Mouse (Mus musculus): Measurements from ENCODE around the gene Gltp. TPM values are rescaled to one million over a fixed set of nuclear protein-coding genes. Genes with fewer than 3 reads are reported as not detected.

The Gltp gene
- polyA plus RNA-seq, 1 experiment = not detected

DNA sequence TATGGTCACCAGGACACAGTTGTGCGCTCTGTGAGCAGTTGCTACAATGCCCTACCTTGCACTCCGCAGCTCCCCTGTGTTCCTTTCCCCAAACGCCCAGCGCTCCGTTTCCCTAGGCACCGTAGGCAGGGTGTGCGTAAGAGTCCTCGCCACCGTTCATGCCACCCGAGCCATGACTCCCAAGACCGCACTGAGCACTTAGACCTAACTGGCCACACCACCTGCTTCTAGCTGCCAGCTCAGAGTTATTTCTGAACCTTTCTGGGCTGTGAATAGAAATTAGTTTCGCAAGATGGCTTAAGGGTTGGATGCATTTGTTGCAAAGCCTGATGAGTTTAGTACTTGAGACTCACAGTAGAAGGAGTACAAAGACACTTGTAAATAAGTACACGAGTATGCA, 32.1 kb upstream of the Gltp start:
- no peak for TF ChIP-seq CTCF (IDR thresholded peaks at IDR 0.05; ENCODE audit: insufficient read depth, low read depth, low read length)
- TF ChIP-seq POLR2A (IDR thresholded peaks at IDR 0.05; ENCODE audit: insufficient read depth, low read depth, low read length) = no peak
- Histone ChIP-seq H3K4me3 (ENCODE audit: insufficient read depth, low read depth, low read length) (no peak overlapping the region), H3K4me1 (ENCODE audit: control insufficient read depth, insufficient read depth, low read length) (0 out of 2 replicates have a peak, but pooled peaks cover 3% of the 10 kb centered on the region), H3K27ac (ENCODE audit: insufficient read depth, low read depth, low read length) (no peak overlapping the region)
- WGBS = 82% methylated on average over 13 of the region's 13 CpGs

DNA sequence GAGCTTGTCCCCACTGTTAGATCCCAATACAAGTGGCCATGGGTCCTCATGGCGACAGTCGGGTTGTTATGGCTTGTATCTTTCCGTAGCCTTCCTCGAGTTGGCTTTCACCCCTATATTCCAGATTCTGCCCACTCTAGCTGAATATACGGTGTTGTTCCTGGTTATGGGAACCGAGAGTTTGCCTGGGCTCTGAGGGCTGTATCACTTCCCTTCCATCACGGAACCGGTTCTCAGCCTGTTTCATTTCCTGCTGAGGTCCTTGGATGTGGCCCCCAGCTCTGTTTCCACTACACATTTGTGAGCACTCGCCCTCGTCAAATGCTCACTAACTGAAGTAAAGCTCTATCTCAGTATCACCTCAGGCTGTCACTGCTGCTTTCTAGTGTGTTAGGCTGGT, 31.2 kb upstream of the Gltp start:
- no peak for TF ChIP-seq CTCF (IDR thresholded peaks at IDR 0.05; ENCODE audit: insufficient read depth, low read depth, low read length)
- TF ChIP-seq POLR2A (IDR thresholded peaks at IDR 0.05; ENCODE audit: insufficient read depth, low read depth, low read length) = no peak
- no peak overlapping the region for H3K4me3 ChIP-seq (ENCODE audit: insufficient read depth, low read depth, low read length)
- no peak overlapping the region for H3K27ac ChIP-seq (ENCODE audit: insufficient read depth, low read depth, low read length)
- 91% methylated on average over 10 of the region's 10 CpGs for WGBS
- 0 out of 2 replicates have a peak, but pooled peaks cover 3% of the 10 kb centered on the region for H3K4me1 ChIP-seq (ENCODE audit: control insufficient read depth, insufficient read depth, low read length)

DNA sequence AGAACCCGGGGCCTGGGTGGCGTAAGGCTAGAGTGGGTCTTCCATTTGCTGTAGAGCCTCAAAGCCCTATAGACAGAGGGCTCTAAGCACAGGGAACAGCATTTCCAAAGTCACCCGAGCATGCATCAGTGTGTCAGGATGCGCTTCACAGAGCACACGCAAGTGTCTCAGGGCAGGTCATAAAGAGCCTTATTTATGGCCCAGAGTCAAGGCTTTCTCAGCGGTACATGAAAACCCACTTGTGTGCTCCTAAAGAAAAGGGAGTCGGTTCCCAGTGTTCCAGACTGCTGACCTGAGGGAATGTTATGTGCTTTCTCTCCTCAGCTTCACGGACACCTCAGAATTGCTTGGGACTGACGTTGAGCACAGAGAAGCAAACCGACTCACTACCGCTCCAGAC, 30.0 kb upstream of the Gltp start:
- H3K4me3 ChIP-seq (ENCODE audit: insufficient read depth, low read depth, low read length) = no peak overlapping the region
- 87% methylated on average over 11 of the region's 11 CpGs for WGBS
- 0 out of 2 replicates have a peak, but pooled peaks cover 3% of the 10 kb centered on the region for H3K4me1 ChIP-seq (ENCODE audit: control insufficient read depth, insufficient read depth, low read length)
- no peak overlapping the region for H3K27ac ChIP-seq (ENCODE audit: insufficient read depth, low read depth, low read length)
- TF ChIP-seq POLR2A (IDR thresholded peaks at IDR 0.05; ENCODE audit: insufficient read depth, low read depth, low read length) (no peak), CTCF (IDR thresholded peaks at IDR 0.05; ENCODE audit: insufficient read depth, low read depth, low read length) (no peak)

DNA sequence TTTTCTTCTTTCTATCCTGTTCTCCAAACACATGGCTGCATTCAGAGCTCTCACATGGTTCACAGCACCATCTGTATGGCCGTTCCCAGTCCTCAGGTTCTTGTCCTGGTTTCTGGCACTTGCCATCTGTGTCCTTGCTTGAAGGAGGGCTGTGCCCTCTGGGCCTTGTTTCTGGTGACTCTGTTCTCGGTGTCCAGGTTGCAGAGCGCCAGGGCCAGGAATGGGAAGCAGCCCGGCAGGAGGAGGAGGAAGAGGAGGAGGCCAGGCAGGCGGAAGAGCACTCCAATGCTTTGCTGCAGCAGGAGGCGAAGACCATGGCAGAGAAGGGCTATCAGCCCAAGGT, 29.1 kb upstream of the Gltp start:
- 89% methylated on average over 6 of the region's 6 CpGs for WGBS
- no peak overlapping the region for H3K27ac ChIP-seq (ENCODE audit: insufficient read depth, low read depth, low read length)

DNA sequence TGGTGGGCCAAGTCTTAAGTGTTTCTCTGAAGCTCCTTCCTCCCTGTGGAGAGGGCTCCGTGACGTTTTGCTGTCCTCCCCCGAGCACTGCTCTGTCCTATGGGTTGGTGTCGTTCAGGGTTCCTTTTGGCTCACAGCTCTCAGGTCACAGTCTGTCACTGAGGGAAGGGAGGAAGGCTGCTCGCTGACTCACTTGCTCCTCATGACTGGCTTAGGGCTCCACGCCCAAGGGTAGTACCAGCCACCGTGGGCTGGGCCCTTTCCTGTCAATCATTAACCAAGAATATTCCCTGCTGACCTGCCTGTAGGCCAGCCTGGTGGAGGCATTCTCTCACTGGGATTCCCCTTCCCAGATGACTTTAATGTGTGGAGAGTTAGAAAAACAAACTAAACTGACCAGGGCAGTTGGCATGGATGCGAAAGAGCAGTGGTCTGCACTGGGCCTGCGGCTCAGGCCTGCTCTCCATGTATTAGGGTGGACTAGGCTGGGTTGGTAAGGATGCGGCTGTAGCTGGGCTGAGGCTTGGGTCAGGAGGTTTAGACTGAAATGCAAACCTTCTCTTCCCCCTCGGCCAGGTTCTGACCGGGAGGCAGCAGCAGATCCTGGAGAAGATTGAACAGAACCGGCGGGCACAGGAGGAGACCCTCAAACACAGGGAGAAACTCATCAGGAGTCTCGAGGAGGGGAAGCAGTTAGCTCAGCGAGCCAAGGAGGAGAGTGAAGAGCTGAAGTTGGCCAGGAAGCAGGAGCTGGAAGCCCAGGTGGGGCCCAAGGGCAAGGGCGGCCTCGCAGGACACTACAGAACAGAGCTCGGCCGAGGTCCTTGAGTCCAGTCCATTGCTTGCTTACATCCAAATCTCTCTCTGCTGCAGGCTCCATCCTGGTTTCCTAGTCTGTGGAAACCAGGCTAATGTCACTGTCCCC, 28.5 kb upstream of the Gltp start:
- no peak for TF ChIP-seq CTCF (IDR thresholded peaks at IDR 0.05; ENCODE audit: insufficient read depth, low read depth, low read length)
- TF ChIP-seq POLR2A (IDR thresholded peaks at IDR 0.05; ENCODE audit: insufficient read depth, low read depth, low read length) = no peak
- WGBS = 88% methylated on average over 20 of the region's 20 CpGs
- no peak overlapping the region for H3K4me3 ChIP-seq (ENCODE audit: insufficient read depth, low read depth, low read length)
- H3K27ac ChIP-seq (ENCODE audit: insufficient read depth, low read depth, low read length) = no peak overlapping the region
- H3K4me1 ChIP-seq (ENCODE audit: control insufficient read depth, insufficient read depth, low read length) = 0 out of 2 replicates have a peak, but pooled peaks cover 3% of the 10 kb centered on the region

More for the DNA sequence above, 29.1 kb upstream of the Gltp start:
- no peak overlapping the region for H3K4me3 ChIP-seq (ENCODE audit: insufficient read depth, low read depth, low read length)
- H3K4me1 ChIP-seq (ENCODE audit: control insufficient read depth, insufficient read depth, low read length) = 0 out of 2 replicates have a peak, but pooled peaks cover 3% of the 10 kb centered on the region
- TF ChIP-seq CTCF (IDR thresholded peaks at IDR 0.05; ENCODE audit: insufficient read depth, low read depth, low read length) (no peak), POLR2A (IDR thresholded peaks at IDR 0.05; ENCODE audit: insufficient read depth, low read depth, low read length) (no peak)

DNA sequence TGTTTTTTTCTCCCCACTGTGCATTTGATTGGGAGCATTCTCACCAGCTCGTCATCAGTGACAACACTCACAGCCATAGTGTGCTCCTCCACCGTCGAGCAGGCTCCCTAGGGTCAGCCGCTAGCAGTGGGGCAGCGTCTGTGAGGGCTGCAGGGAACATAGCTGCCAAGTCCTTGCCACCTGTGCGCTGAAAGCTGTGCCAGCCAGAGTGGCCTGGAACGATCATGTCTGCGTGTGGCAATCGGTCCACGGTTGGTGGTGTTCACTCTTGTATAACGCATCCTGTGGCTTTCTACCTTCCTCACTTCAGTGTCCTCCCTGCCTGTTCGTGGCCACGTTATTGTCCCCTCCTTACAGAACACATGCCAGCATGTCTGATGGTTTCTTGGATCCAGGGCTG, 27.7 kb upstream of the Gltp start:
- 81% methylated on average over 13 of the region's 13 CpGs for WGBS
- H3K27ac ChIP-seq (ENCODE audit: insufficient read depth, low read depth, low read length) = no peak overlapping the region
- TF ChIP-seq CTCF (IDR thresholded peaks at IDR 0.05; ENCODE audit: insufficient read depth, low read depth, low read length) = no peak
- no peak for TF ChIP-seq POLR2A (IDR thresholded peaks at IDR 0.05; ENCODE audit: insufficient read depth, low read depth, low read length)
- 0 out of 2 replicates have a peak, but pooled peaks cover under 1% of the 10 kb centered on the region for H3K4me1 ChIP-seq (ENCODE audit: control insufficient read depth, insufficient read depth, low read length)
- H3K4me3 ChIP-seq (ENCODE audit: insufficient read depth, low read depth, low read length) = no peak overlapping the region

DNA sequence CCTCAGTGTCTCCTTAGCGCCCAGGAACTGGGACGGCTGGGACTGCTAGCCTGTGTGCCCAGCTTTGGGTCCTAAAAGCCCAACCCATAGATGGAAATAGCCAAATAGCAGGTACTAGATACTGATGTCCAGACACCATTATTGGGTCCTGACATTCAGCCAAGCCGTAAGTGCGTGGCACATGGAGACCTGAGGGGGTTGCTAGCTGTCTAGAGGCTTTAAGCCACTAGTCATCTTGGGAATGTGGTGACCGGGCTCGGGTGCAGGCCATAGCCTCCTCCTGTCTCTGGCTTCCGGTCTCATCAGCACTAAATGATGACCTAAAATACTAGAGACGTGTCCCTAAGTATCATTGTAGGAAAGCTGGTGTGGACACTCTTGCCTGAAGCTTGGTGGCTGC, 27.2 kb upstream of the Gltp start:
- no peak overlapping the region for H3K4me3 ChIP-seq (ENCODE audit: insufficient read depth, low read depth, low read length)
- H3K27ac ChIP-seq (ENCODE audit: insufficient read depth, low read depth, low read length) = no peak overlapping the region
- TF ChIP-seq POLR2A (IDR thresholded peaks at IDR 0.05; ENCODE audit: insufficient read depth, low read depth, low read length) = no peak
- TF ChIP-seq CTCF (IDR thresholded peaks at IDR 0.05; ENCODE audit: insufficient read depth, low read depth, low read length) = no peak
- no peaks in the 10 kb centered on the region for H3K4me1 ChIP-seq (ENCODE audit: control insufficient read depth, insufficient read depth, low read length)
- 96% methylated on average over 8 of the region's 8 CpGs for WGBS

DNA sequence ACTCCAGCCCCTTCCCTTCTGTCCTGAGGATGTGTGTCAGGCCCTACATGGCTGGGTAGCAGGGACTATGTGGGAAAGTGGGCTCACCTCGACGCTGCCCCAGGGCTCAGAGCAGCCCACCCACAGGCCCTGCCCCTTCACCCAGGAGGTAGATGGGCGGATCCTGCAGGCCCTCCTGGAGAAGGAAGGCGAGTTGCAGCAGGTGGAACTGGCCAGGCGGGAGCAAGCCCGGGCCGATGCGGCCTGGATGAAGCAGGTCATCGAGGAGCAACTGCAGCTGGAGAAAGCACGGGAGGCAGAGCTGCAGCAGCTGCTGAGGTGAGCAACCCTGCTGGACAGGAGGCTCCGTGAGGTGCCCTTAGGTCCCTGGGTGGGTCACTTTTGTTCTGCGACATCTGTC, 26.5 kb upstream of the Gltp start:
- Histone ChIP-seq H3K4me1 (ENCODE audit: control insufficient read depth, insufficient read depth, low read length) (no peaks in the 10 kb centered on the region), H3K4me3 (ENCODE audit: insufficient read depth, low read depth, low read length) (no peak overlapping the region), H3K27ac (ENCODE audit: insufficient read depth, low read depth, low read length) (no peak overlapping the region)
- TF ChIP-seq CTCF (IDR thresholded peaks at IDR 0.05; ENCODE audit: insufficient read depth, low read depth, low read length) (no peak), POLR2A (IDR thresholded peaks at IDR 0.05; ENCODE audit: insufficient read depth, low read depth, low read length) (no peak)
- 92% methylated on average over 12 of the region's 12 CpGs for WGBS

DNA sequence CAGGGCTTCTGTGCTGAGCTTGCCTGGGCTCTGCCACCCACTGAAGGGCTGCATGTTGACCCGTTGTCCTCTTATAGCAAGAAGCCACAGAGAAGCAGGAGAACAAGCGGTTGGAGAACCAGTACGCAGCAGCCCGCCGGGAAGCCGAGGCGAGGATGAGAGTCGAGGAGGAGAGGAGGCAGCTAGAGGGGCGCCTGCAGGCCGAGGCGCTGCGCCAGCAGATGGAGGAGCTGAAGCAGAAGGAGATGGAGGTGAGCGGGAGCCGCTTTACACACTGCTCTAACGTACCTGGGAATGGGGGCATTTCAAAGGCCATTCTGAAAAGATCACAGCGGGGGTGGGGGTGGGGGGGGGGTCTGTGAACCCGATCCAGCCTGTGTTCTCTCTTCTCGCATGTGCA, 23.8 kb upstream of the Gltp start:
- Histone ChIP-seq H3K27ac (ENCODE audit: insufficient read depth, low read depth, low read length) (no peak overlapping the region), H3K4me3 (ENCODE audit: insufficient read depth, low read depth, low read length) (no peak overlapping the region), H3K4me1 (ENCODE audit: control insufficient read depth, insufficient read depth, low read length) (no peaks in the 10 kb centered on the region)
- TF ChIP-seq CTCF (IDR thresholded peaks at IDR 0.05; ENCODE audit: insufficient read depth, low read depth, low read length) (no peak), POLR2A (IDR thresholded peaks at IDR 0.05; ENCODE audit: insufficient read depth, low read depth, low read length) (no peak)
- WGBS = 87% methylated on average over 18 of the region's 18 CpGs

Data from olfactory bulb, adult 2 months (tissue).